Mouse (Mus musculus) gastrocnemius, postnatal 36 days (tissue): ENCODE results near the gene A630076J17Rik. TPM values are rescaled to one million over a fixed set of nuclear protein-coding genes. Genes with fewer than 3 reads are reported as not detected.

Source experiments
- DNase-seq, 2 experiments: peaks; one replicate each; pipeline ENCODE4 v3.0.0; 2022
- intact Hi-C: fragments of 180-260 bp; cut with DNase I; formaldehyde crosslinking; loops from one replicate; pipeline ENCODE4 v1.15.1; 2025
- total RNA-seq, 2 experiments: library from RNA; stranded (reverse); gene quantifications; 2 replicates each; pipeline ENCODE4 v1.2.3; 2021

The A630076J17Rik gene
- total RNA-seq, 2 experiments from 2014 or later = not detected

DNA sequence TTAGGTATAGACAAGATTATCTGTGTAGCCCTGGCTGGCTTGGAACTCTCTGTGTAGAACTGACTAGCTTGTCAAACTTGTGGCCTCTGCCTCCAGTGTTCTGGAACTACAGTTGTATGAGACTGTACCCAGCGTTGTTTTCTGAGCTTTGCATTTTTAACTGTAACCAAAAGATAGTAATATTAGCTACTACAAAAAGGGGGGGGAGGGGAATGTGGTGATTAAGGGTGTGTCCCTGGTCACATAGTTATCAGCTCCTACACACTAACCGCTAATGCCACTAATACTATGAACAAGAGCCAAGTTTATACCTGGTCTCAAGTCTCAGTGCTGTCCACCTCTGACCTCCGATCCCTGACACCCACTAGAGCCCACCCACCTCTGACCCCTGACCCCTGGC lies 42.0 kb downstream of the A630076J17Rik start:
- intact Hi-C loops = no loop called here

DNA sequence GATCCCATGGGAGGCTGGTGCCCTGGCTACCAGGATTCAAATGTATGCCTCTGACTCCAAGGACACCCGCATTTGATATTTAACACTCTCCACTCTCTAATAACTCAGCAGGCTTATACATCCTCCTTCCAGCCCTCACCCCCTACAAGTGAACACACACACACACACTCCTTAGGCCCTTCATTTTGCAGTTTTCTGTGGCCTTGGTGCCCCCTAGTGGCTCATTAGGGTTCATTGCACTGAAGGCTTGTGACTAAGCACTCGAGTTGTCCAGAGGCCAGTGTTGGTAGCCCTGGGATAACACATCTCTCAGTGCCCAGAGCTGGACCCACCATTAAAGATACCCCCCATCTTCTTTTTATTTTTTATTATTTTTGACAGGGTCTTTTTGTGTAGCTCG lies 43.4 kb downstream of the A630076J17Rik start:
- intact Hi-C loops = loop anchor here (2.0 kb wide), 1 partner anchor 41 kb away; no protein-coding TSS in a partner anchor
- peak; percentile 41 to 48 for DNase-seq

More for the DNA sequence above, 42.0 kb downstream of the A630076J17Rik start:
- no peak for DNase-seq

DNA sequence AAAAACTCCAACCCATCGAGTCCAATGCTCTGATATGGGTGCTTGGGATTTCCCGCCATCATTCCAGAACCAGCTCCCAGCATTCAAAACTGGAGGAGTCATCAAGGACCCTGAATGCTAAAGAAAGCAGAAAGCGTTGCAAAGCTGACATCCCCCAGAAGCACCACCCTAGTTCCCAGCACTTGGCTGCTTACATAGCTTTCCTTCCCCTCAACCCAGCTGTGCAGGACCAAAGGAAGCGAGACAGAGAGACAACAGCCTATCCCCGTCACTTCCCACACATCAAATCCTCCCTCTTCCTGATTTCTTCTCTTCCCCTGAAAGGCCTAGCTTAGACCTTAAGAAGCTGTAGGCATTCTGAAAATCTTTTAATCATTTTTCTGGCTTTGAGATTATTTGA lies 44.9 kb downstream of the A630076J17Rik start:
- intact Hi-C loops = loop anchor here (2.0 to 5.0 kb wide), 2 partner anchors 43 to 187 kb away; no protein-coding TSS in a partner anchor
- no peak for DNase-seq

DNA sequence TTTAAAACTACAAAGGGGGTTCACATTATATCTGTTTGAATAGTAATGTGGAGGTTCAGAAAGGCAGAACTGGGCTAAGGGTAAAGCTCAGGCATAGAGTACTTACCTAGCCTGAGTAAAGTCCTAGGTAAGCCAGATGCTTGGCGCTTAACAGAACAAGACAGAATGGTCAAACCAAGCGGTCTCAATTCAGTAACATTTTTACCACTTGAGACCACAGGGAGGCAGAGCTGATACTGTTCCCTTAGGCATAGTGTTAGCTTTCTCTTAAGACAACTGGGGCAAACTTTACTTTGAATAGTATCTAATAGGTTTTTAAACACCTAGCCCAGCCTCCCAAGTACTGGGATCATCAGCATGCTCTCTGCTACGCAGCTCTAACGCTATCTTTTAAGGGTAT lies 45.6 kb downstream of the A630076J17Rik start:
- intact Hi-C loops = loop anchor here (2.0 to 5.0 kb wide), 2 partner anchors 43 to 186 kb away; no protein-coding TSS in a partner anchor
- DNase-seq = no peak

DNA sequence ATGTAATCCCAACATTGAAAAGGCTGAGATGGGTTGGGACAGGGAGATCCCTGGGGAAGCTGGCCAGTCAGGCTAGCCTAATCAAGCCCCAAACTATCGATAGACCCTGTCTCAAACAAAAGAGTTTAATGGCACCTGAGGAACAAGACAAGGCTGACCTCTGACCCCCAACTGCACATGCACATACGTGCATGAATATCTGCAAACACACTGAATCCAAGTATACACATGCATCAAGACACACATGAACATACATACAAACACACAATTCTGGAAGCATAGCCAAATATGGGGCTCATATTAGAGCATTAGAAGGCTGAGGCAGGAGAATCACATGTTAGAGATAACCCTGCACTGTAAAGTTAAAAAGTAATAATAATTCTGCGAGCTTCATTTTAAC lies 46.2 kb downstream of the A630076J17Rik start:
- intact Hi-C loops = loop anchor here (5.0 kb wide), 1 partner anchor 186 kb away; no protein-coding TSS in a partner anchor
- no peak for DNase-seq

DNA sequence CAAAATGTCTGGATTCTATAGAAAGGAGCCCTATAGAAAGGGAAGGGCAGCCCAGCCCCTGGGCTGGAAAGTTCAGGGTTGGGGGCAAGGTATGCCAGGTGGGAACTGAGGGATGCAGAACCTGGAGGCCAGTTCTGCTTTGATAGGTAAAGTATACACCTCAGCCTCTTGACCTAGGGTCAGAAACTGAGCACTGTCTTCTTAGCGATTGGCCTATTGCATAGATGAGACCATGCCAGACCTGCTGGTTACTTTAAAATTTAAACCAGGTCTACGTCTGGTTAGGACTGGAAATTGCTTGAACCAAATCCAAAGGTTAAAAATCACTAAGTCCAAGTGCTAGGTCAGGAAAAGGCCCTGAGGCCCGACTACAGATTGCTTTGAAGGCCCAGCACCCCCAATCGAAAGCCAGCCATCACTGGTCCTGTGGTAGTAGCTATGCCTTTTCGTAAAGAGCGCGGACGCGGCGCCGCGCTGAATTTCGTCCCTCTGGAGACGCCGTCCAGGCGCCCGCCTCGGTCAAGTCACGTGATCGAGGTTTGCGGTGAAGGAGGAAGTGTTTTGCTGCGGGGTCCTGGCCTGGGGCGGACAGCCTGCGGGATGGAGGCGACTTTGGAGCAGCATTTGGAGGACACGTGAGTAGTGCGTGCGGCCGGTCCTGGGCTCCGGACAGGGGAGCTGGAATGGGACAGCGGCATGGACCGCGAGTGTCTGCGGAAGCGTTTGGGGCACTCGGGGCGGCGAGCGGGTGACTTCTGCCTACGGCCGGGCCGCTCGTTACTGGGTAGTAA lies 48.3 kb downstream of the A630076J17Rik start, which contains the start of gene Lamtor5:
Gene Lamtor5, plus strand, starts transcription at position 380 of the 791 bp plus-strand sequence.
- peak; percentile 84 to 85 for DNase-seq
- intact Hi-C loops = loop anchor here (5.0 kb wide), 1 partner anchor 184 kb away; no protein-coding TSS in a partner anchor

Other genes starting within 250 kb of the A630076J17Rik start
- under 1 TPM in 1 of 2 experiments, not detected in 1; 0.54 TPM for gene Kcna3, start 194.4 kb upstream of the A630076J17Rik start, total RNA-seq
- gene Kcna2, start 129.5 kb upstream of the A630076J17Rik start, total RNA-seq = 1 to 10 TPM; 1.1 to 1.5 TPM
- not detected for gene Kcna10, start 47.6 kb upstream of the A630076J17Rik start, total RNA-seq
- gene Cym, start 8.9 kb upstream of the A630076J17Rik start, total RNA-seq = not detected
- gene Prok1, start 9.1 kb downstream of the A630076J17Rik start, total RNA-seq = not detected
- 10 to 100 TPM; 50.4 to 58.4 TPM for gene Lamtor5, start 48.2 kb downstream of the A630076J17Rik start, total RNA-seq
- gene Slc16a4, start 60.6 kb downstream of the A630076J17Rik start, total RNA-seq = under 1 TPM; 0.10 to 0.18 TPM
- gene Rbm15, start 103.1 kb downstream of the A630076J17Rik start, total RNA-seq = 10 to 100 TPM; 17.0 to 22.1 TPM
- 10 to 100 TPM; 72.7 to 86.8 TPM for gene Kcnc4, start 228.9 kb downstream of the A630076J17Rik start, total RNA-seq